ENCODE assay signal across 10 mouse cellular contexts in genomic region chr9:110933850-110934437, GRCm38 (mm10). TPM values are rescaled to one million over a fixed set of nuclear protein-coding genes. Genes with fewer than 3 reads are reported as not detected.
A peak's percentile ranks its signal among the peaks of the same experiment; 100 is the strongest.
DNase-seq lines count a peak whose midpoint lies in the region; ATAC-seq and TF ChIP-seq lines count a peak whose summit lies in the region.
"Had no signal": no experiment of that assay in that cellular context is flagged by ENCODE, and none has a peak within 500 bp of the region (broad histone marks: within the 10 kb centered on the region; RNA-seq: fewer than 3 reads in every experiment).

No protein-coding gene starts in this region.

- no peak for TF ChIP-seq EP300 in lung, postnatal 0 days (IDR thresholded peaks at IDR 0.05)

- H3K4me2 ChIP-seq in heart, embryonic 11.5 days, result no peak overlapping the region
- no peak overlapping the region for H3K4me2 ChIP-seq in hindbrain, embryonic 12.5 days (replicated peaks)
- H3K4me2 ChIP-seq in lung, postnatal 0 days (replicated peaks; ENCODE audit: low read depth, low read length), result no peak overlapping the region

- ATAC-seq in heart, embryonic 11.5 days (replicated peaks; ENCODE audit: insufficient number of reproducible peaks, low FRiP score, low TSS enrichment), result no peak
- no peak for ATAC-seq in hindbrain, embryonic 12.5 days (ENCODE audit: low FRiP score)
- ATAC-seq in lung, postnatal 0 days, result no peak

- no peaks in the 10 kb centered on the region for H3K36me3 ChIP-seq in heart, embryonic 11.5 days (ENCODE audit: control insufficient read depth, insufficient read depth, low read length)
- no peaks in the 10 kb centered on the region for H3K36me3 ChIP-seq in hindbrain, embryonic 12.5 days
- no peaks in the 10 kb centered on the region for H3K36me3 ChIP-seq in lung, postnatal 0 days (ENCODE audit: insufficient read depth, low read length)

- H3K9me3 ChIP-seq in heart, embryonic 11.5 days (replicated peaks; ENCODE audit: control insufficient read depth, low read length), result no peaks in the 10 kb centered on the region
- H3K9me3 ChIP-seq in hindbrain, embryonic 12.5 days (replicated peaks), result no peaks in the 10 kb centered on the region
- no peaks in the 10 kb centered on the region for H3K9me3 ChIP-seq in lung, postnatal 0 days (ENCODE audit: low read length)

- intact Hi-C loops in left cerebral cortex, postnatal 4 days (cut with DNase I), result no loop called here

- H3K9ac ChIP-seq in heart, embryonic 11.5 days (ENCODE audit: low read depth, low read length), result no peak overlapping the region
- no peak overlapping the region for H3K9ac ChIP-seq in hindbrain, embryonic 12.5 days
- H3K9ac ChIP-seq in lung, postnatal 0 days (replicated peaks; ENCODE audit: low read depth), result no peak overlapping the region

- H3K4me3 ChIP-seq in heart, embryonic 11.5 days (ENCODE audit: low read depth, low read length), result no peak overlapping the region
- H3K4me3 ChIP-seq in hindbrain, embryonic 12.5 days, result no peak overlapping the region
- H3K4me3 ChIP-seq in lung, postnatal 0 days (ENCODE audit: low read depth, low read length), result no peak overlapping the region

- no peak for TF ChIP-seq CTCF in lung, postnatal 0 days (IDR thresholded peaks at IDR 0.05)

- DNase-seq in heart, adult 8-10 months (ENCODE audit: low spot score), result peak; percentile 40
- DNase-seq in cerebellum, postnatal 10 days, result peak; percentile 88 to 92
- peak; percentile 92 for DNase-seq in left cerebral cortex, postnatal 4 days
- DNase-seq in lung, postnatal 0 days (ENCODE audit: low spot score), result no peak
- DNase-seq in thymus, postnatal 36 days, result no peak
- no peak for DNase-seq in urinary bladder, postnatal 36 days (ENCODE audit: low spot score in 2 of 2)
- DNase-seq: lung, postnatal 4 days had no signal

- H3K4me1 ChIP-seq in heart, embryonic 11.5 days (ENCODE audit: control insufficient read depth, insufficient read depth, low read length), result no peaks in the 10 kb centered on the region
- no peaks in the 10 kb centered on the region; the same call in 1 of the 2 replicates for H3K4me1 ChIP-seq in hindbrain, embryonic 12.5 days
- no peaks in the 10 kb centered on the region for H3K4me1 ChIP-seq in lung, postnatal 0 days (ENCODE audit: insufficient read depth, low read depth, low read length)

- no peaks in the 10 kb centered on the region for H3K27me3 ChIP-seq in heart, embryonic 11.5 days (ENCODE audit: control insufficient read depth, insufficient read depth, low read length)
- no peaks in the 10 kb centered on the region for H3K27me3 ChIP-seq in hindbrain, embryonic 12.5 days
- no peaks in the 10 kb centered on the region for H3K27me3 ChIP-seq in lung, postnatal 0 days (replicated peaks; ENCODE audit: insufficient read depth, low read length)

- WGBS in heart, embryonic 11.5 days (ENCODE audit: insufficient replicate concordance), result 68% methylated on average over 12 of the region's 12 CpGs
- 63% methylated on average over 12 of the region's 12 CpGs for WGBS in hindbrain, embryonic 12.5 days
- 79% methylated on average over 12 of the region's 12 CpGs for WGBS in lung, postnatal 0 days

- H3K27ac ChIP-seq in heart, embryonic 11.5 days (ENCODE audit: low read depth, low read length), result no peak overlapping the region
- H3K27ac ChIP-seq in hindbrain, embryonic 12.5 days, result peak overlapping the region; percentile 45
- H3K27ac ChIP-seq in lung, postnatal 0 days (ENCODE audit: low read length), result no peak overlapping the region

RNA-seq across cellular contexts. Expression of gene Tdgf1, which starts 12.0 kb away (rescaled TPM):
- total RNA-seq in heart, adult 8-10 months (2022), result not detected
- polyA plus RNA-seq in heart, embryonic 11.5 days (2014; fragmentation: Nextera tagmentation; extraction: Ambion mirVana), result not detected in 2 replicates
- not detected in 2 replicates for polyA plus RNA-seq in hindbrain, embryonic 12.5 days (2016; fragmentation: Nextera tagmentation; extraction: Ambion mirVana)
- under 1 TPM in 1 of 2 experiments, not detected in 1; 0.54 TPM for total RNA-seq in left cerebral cortex, postnatal 4 days (2021)
- 0.19 and 0.20 TPM in 2 replicates for polyA plus RNA-seq in lung, postnatal 0 days (2015; fragmentation: Nextera tagmentation; extraction: Ambion mirVana)
- polyA plus RNA-seq: large intestine, adult 2 months had no signal

RNA-seq across cellular contexts. Expression of gene Fam240a, which starts 17.3 kb away (rescaled TPM):
- total RNA-seq in heart, adult 8-10 months (2022), result not detected
- polyA plus RNA-seq in heart, embryonic 11.5 days (2014; fragmentation: Nextera tagmentation; extraction: Ambion mirVana), result not detected in 2 replicates
- polyA plus RNA-seq in hindbrain, embryonic 12.5 days (2016; fragmentation: Nextera tagmentation; extraction: Ambion mirVana), result not detected in 2 replicates
- total RNA-seq in left cerebral cortex, postnatal 4 days (2021), result not detected
- not detected in 2 replicates for polyA plus RNA-seq in lung, postnatal 0 days (2015; fragmentation: Nextera tagmentation; extraction: Ambion mirVana)
- polyA plus RNA-seq: large intestine, adult 2 months had no signal

RNA-seq across cellular contexts. Expression of gene Lrrc2, which starts 17.4 kb away (rescaled TPM):
- 100 to 1,000 TPM; 286 to 346 (median 321) TPM for total RNA-seq in heart, adult 8-10 months (2022)
- polyA plus RNA-seq in heart, embryonic 11.5 days (2014; fragmentation: Nextera tagmentation; extraction: Ambion mirVana), result 2.0 and 2.1 TPM in 2 replicates
- polyA plus RNA-seq in hindbrain, embryonic 12.5 days (2016; fragmentation: Nextera tagmentation; extraction: Ambion mirVana), result 0.09 and 0.12 TPM in 2 replicates
- under 1 TPM; 0.46 to 0.48 TPM for total RNA-seq in left cerebral cortex, postnatal 4 days (2021)
- polyA plus RNA-seq in lung, postnatal 0 days (2015; fragmentation: Nextera tagmentation; extraction: Ambion mirVana), result 1.6 and 2.2 TPM in 2 replicates

RNA-seq across cellular contexts. Expression of gene Tmie, which starts 54.0 kb away (rescaled TPM):
- 1 to 10 TPM; 1.1 to 2.0 (median 1.6) TPM for total RNA-seq in heart, adult 8-10 months (2022)
- polyA plus RNA-seq in heart, embryonic 11.5 days (2014; fragmentation: Nextera tagmentation; extraction: Ambion mirVana), result 0.07 TPM in 1 of 2 replicates, not detected in the other
- 1.1 and 1.2 TPM in 2 replicates for polyA plus RNA-seq in hindbrain, embryonic 12.5 days (2016; fragmentation: Nextera tagmentation; extraction: Ambion mirVana)
- 1 to 10 TPM; 2.8 to 3.4 TPM for total RNA-seq in left cerebral cortex, postnatal 4 days (2021)
- polyA plus RNA-seq in lung, postnatal 0 days (2015; fragmentation: Nextera tagmentation; extraction: Ambion mirVana), result 3.6 and 4.0 TPM in 2 replicates

RNA-seq across cellular contexts. Expression of gene Als2cl, which starts 54.3 kb away (rescaled TPM):
- total RNA-seq in heart, adult 8-10 months (2022), result 10 to 100 TPM; 11.5 to 19.1 (median 14.7) TPM
- 0.64 and 1.7 TPM in 2 replicates for polyA plus RNA-seq in heart, embryonic 11.5 days (2014; fragmentation: Nextera tagmentation; extraction: Ambion mirVana)
- 1.5 and 1.9 TPM in 2 replicates for polyA plus RNA-seq in hindbrain, embryonic 12.5 days (2016; fragmentation: Nextera tagmentation; extraction: Ambion mirVana)
- 1 to 10 TPM; 4.4 to 5.9 TPM for total RNA-seq in left cerebral cortex, postnatal 4 days (2021)
- 13.5 and 14.4 TPM in 2 replicates for polyA plus RNA-seq in lung, postnatal 0 days (2015; fragmentation: Nextera tagmentation; extraction: Ambion mirVana)

Comparison
In these comparisons a context has a peak if more than half of its experiments do, and no peak if none do; other contexts are left out.
1. DNase-seq: peak in heart, adult 8-10 months (single experiment), cerebellum, postnatal 10 days (2 of 2) and left cerebral cortex, postnatal 4 days (single experiment); none in lung, postnatal 0 days (single experiment), thymus, postnatal 36 days (0 of 2) and urinary bladder, postnatal 36 days (0 of 2).